Mouse (Mus musculus) C2C12 (cell line): Measurements from ENCODE around the gene Slc34a3.

Source experiments
- CEBPB ChIP-seq: IDR thresholded peaks from one replicate; pipeline ENCODE4 v1.6.1; 2011; ENCODE audit warnings: low read depth, mild to moderate bottlenecking, control low read depth, moderate library complexity
- CTCF ChIP-seq: IDR thresholded peaks from one replicate; pipeline ENCODE4 v1.5.1; 2011; ENCODE audit not compliant: control insufficient read depth, insufficient read depth, insufficient read length
- FOSL1 ChIP-seq: IDR thresholded peaks from one replicate; pipeline ENCODE4 v1.8.0; 2011; ENCODE audit warnings: mild to moderate bottlenecking, low read length; ENCODE audit not compliant: poor library complexity, insufficient read depth, severe bottlenecking
- MAX ChIP-seq: IDR thresholded peaks from one replicate; pipeline ENCODE4 v1.6.1; 2011; ENCODE audit warnings: mild to moderate bottlenecking, control low read depth
- MYOD1 ChIP-seq: IDR thresholded peaks from one replicate; pipeline ENCODE4 v1.6.1; 2011; ENCODE audit warnings: low read depth; ENCODE audit not compliant: control insufficient read depth, insufficient read length
- MYOG ChIP-seq: IDR thresholded peaks from one replicate; pipeline ENCODE4 v1.6.1; 2011; ENCODE audit not compliant: control insufficient read depth, insufficient read length; ENCODE audit errors: extremely low read depth
- USF1 ChIP-seq: IDR thresholded peaks from one replicate; pipeline ENCODE4 v1.6.1; 2011; ENCODE audit warnings: low read depth, mild to moderate bottlenecking, control low read depth, moderate library complexity

DNA sequence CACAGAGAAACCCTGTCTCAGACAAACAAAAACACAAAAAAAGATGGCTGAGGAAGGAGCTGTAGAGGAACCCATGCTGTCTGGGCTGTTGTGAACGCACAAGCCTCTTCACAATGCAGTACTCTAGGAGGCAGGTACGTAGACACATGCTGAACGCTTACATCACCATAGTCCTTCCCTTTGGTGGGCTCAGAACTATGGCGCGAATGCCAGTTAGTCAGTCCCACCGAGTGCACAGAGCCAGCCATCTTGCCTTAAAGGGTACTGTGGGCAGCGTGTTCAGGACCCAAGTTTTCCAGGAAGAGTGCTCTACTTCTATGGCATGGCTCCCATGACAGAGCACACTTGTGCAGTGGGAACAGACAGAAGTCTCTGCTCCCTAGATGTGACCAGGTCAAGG is 49.7 kb downstream of the Slc34a3 start:
- TF ChIP-seq CTCF, result no peak
- no peak for TF ChIP-seq CEBPB
- no peak for TF ChIP-seq MYOG
- TF ChIP-seq MYOD1, result no peak
- TF ChIP-seq MAX, result no peak
- TF ChIP-seq FOSL1, result no peak
- TF ChIP-seq USF1, result no peak
